Mouse (Mus musculus) stomach, adult 2 months (tissue): Measurements from ENCODE around the gene Cct8. TPM values are rescaled to one million over a fixed set of nuclear protein-coding genes. Genes with fewer than 3 reads are reported as not detected.

Experiments used
- polyA plus RNA-seq: library from polyadenylated mRNA; depleted of rRNA; stranded (reverse); fragments of >200 nt; gene quantifications from 2 replicates; pipeline ENCODE4 v1.2.3, GENCODE M21; 2012; rRNA removed

The Cct8 gene
- 3.8 and 4.2 TPM in 2 replicates for polyA plus RNA-seq

DNA sequence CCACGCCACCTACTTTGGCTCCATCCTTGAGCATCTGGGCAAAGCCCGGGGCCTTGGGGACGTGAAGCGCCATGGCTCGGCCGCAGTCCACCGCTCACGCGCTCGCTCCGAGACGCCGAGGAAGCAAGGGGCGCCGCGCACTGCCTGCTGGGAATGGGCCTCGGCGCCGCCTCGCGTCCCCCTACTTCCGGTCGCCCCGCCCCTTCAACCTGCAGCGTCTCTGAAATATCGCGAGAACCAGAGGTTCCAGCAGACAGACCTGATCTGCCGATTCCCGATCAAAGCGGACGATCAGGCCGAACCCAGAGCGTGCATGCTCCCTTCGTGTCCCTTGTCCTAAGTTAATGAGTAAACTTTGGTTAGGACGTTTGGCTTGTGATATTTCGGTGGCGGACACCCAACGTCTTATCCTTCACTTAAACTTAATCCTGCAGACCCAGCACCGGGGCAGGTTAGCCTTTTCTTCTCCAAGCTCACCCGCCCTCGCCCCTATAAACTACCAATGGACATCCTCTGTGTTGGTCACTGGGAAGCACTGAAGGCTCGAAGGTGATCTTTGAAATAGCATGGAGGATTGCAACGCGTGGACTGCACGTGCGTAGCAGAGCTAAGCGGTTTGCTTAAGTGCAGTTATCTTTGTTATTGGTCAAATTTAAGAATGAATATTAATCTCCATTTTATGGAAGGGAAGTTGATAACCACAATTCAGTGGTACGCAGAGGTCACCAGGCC is at the start of gene Cct8:
TSS of gene Cct8 (minus strand) at position 158 of the 732 bp plus-strand sequence.

DNA sequence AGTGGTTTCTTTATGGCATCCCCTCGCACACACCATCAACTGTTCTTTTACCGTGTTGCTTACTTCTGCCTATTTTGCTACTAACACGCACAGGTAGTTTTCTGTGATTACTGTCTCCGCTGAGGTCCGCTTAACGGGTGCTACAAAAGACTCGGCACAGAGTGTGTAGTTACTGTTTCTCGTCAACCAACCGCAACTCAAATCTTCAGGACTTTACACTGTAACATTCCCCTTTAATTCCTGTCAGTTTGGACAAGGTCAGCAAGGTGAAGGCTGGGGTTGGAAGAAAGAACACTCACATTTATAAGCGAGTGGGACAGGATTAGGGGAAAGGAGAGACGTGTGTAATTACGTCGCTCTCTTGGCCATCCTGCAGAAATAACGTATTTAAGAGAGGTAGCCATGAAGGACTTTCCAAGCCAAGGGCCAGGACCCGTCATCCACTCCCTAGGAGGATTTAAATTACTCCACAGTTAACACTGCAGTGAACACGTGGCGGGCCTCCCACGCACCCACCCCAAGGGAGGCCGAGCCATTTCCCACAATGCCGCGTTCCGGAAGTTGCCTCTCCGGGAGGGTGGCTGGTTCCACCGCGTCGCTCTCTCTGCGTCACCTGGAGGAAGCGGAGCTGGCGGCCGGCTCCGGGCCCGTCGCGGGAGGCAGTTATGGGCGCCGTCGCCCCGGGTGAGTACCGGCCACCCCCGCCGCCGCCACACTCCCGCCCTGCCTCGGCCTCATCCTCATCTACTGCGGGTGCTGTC is 41.1 kb downstream of the Cct8 start, which contains the start of gene Usp16:
TSS of gene Usp16 (plus strand) at position 285 of the 761 bp plus-strand sequence.

DNA sequence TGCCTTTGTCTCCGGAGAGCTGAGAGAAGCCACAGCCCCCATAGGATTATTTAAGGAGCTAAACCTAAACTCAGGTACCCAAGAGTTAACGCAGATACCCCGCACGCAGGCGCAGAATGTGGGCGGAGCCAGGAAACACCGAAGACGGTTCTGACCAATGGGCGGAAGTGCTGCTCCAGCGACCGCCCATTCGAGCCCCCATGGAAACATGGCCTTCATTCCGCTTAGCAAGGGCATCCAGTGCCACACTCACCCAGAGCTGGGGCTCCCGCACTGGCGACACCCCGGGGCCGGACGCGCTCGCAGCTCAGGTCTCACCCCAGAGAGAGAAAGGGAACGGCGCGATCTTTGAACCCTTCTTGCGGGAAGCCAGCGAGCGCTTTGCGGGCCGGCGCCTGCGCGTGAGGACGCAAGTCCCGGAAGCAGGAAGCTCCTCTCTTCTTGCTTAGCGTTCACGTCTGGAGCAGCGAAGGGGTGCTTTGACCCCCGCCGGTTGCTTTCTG is 55.4 kb downstream of the Cct8 start, which contains the start of gene Rwdd2b:
TSS of gene Rwdd2b (minus strand) at position 390 of the 503 bp plus-strand sequence.

Other genes with a start within 250 kb of the Cct8 start
- gene N6amt1, start 141.7 kb downstream of the Cct8 start, polyA plus RNA-seq: 1.3 and 1.4 TPM in 2 replicates
- gene Ltn1, start 63.3 kb downstream of the Cct8 start, polyA plus RNA-seq: 0.55 and 0.68 TPM in 2 replicates
- gene Rwdd2b, start 55.3 kb downstream of the Cct8 start, polyA plus RNA-seq: 0.54 and 0.62 TPM in 2 replicates
- 2.9 and 3.7 TPM in 2 replicates for gene Usp16, start 41.2 kb downstream of the Cct8 start, polyA plus RNA-seq
- 0.41 and 0.95 TPM in 2 replicates for gene Map3k7cl, start 57.5 kb upstream of the Cct8 start, polyA plus RNA-seq
- 2.2 and 2.5 TPM in 2 replicates for gene Bach1, start 203.1 kb upstream of the Cct8 start, polyA plus RNA-seq